Mouse (Mus musculus) lung, postnatal 0 days (tissue): ENCODE measurements around the gene Rhbdl3.

Experiments
- CTCF ChIP-seq: IDR thresholded peaks from 2 replicates; pipeline ENCODE4 v1.5.1; 2016; ENCODE audit warnings: antibody characterized with exemption, mild to moderate bottlenecking
- EP300 ChIP-seq: IDR thresholded peaks from 2 replicates; pipeline ENCODE4 v1.6.1; 2016; ENCODE audit warnings: antibody characterized with exemption, mild to moderate bottlenecking, control low read depth

DNA sequence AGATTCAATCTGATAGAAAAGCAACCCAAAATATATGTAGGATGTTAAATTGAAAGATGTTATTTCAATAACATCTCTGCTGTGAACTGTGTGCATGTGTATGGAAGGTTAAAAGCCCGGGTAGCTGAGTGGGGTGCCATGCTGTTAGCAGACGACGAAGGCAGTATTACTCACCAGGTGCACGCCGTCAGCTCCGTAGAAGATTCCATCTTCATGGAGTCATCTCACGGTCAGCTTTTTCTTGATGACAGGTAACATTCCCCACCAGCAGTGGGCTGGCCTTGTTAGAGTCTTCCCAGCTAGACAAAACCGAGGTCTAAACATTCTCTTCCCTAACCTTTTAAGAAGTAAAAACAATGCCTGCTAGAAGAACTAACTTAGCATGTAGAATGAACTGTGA lies 36.6 kb upstream of the Rhbdl3 start:
- TF ChIP-seq CTCF = no peak
- TF ChIP-seq EP300 = no peak
